Mouse (Mus musculus) kidney, postnatal 0 days (tissue): Measurements from ENCODE around the gene Znhit1. TPM values are rescaled to one million over a fixed set of nuclear protein-coding genes. Genes with fewer than 3 reads are reported as not detected.
"Not testable (repeated sequence)": the region's sequence is repeated elsewhere in the genome, so short reads cannot be mapped to it uniquely, and the experiment has no call there.

Experiments
- ATAC-seq: fragments of 200-750 bp; cut with Nextera tagmentation; replicated peaks from 2 replicates; pipeline ENCODE4 v1.8.0; 2017; ENCODE audit warnings: low read depth, moderate number of reproducible peaks, moderate TSS enrichment, moderate library complexity; ENCODE audit not compliant: low FRiP score
- DNase-seq: peaks from one replicate; pipeline ENCODE4 v3.0.0-alpha.2; 2016; ENCODE audit warnings: low spot score
- H3K27ac ChIP-seq: fragments of 300-500 bp; sonication (generic); 2 replicates; pipeline ENCODE4 v1.5.1; 2014; ENCODE audit warnings: mild to moderate bottlenecking
- H3K27me3 ChIP-seq: fragments of 300-500 bp; sonication (generic); 2 replicates; pipeline ENCODE4 v1.6.1; 2014; ENCODE audit warnings: low read length, mixed read lengths; ENCODE audit not compliant: insufficient read depth
- H3K36me3 ChIP-seq: fragments of 300-500 bp; sonication (generic); 2 replicates; pipeline ENCODE4 v1.6.1; 2014; ENCODE audit warnings: low read length, mixed read lengths; ENCODE audit not compliant: insufficient read depth
- H3K4me1 ChIP-seq: fragments of 300-500 bp; sonication (generic); replicated peaks from 2 replicates; pipeline ENCODE4 v1.6.1; 2014; ENCODE audit warnings: antibody characterized with exemption, low read length, mixed read lengths; ENCODE audit not compliant: insufficient read depth
- H3K4me2 ChIP-seq: fragments of 300-500 bp; sonication (generic); 2 replicates; pipeline ENCODE4 v1.6.1; 2014; ENCODE audit warnings: mild to moderate bottlenecking, low read length, moderate library complexity, mixed read lengths
- H3K4me3 ChIP-seq: fragments of 300-500 bp; sonication (generic); replicated peaks from 2 replicates; pipeline ENCODE4 v1.5.1; 2014; ENCODE audit warnings: low read depth, low read length
- H3K9ac ChIP-seq: fragments of 300-500 bp; sonication (generic); 2 replicates; pipeline ENCODE4 v1.6.1; 2014; ENCODE audit warnings: low read depth, low read length
- H3K9me3 ChIP-seq: fragments of 300-500 bp; sonication (generic); replicated peaks from 2 replicates; pipeline ENCODE4 v1.6.1; 2016; ENCODE audit warnings: low read length, inconsistent platforms, mixed read lengths
- CTCF ChIP-seq: IDR thresholded peaks from 2 replicates; pipeline ENCODE4 v1.5.1; 2016; ENCODE audit warnings: antibody characterized with exemption, low read depth, mild to moderate bottlenecking, moderate library complexity
- WGBS: fragments of 180-500 bp; shearing (Covaris S2); extraction: QIAGEN DNeasy Blood & Tissue Kit; methylation state at CpG from one replicate; pipeline ENCODE4 v1.1.7; 2014; 5-methylcytosine and 5-hydroxymethylcytosine counted together
- polyA plus RNA-seq: library from polyadenylated mRNA; unstranded; fragments of >200 nt; fragmentation: Nextera tagmentation; extraction: Ambion mirVana; gene quantifications from 2 replicates; pipeline ENCODE4 v1.2.1, GENCODE M21; 2015

Gene Znhit1
- polyA plus RNA-seq, 1 experiment from 2014 or later = 91.1 TPM

DNA sequence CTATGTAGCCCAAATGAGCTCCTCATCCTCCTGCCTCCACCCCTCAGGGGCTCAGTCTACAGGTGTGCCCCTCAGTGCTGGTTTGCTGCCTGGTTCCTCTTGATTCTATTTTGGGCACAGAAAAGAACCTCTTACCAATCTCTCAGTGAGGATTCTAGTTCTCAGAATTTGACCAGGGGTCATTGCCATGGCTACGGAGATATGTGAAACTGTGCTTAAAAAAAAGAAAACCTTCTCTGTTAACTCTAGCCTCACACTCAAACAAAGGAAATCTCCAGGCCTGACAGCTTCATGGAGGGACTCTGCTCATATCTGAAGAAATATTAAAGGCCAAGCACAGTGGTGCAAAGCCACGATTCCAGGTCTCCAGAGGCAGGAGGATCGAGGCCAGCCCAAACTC lies 45.0 kb downstream of the Znhit1 start:
- H3K9me3 ChIP-seq = no peaks in the 10 kb centered on the region
- no peak overlapping the region for H3K4me2 ChIP-seq
- ATAC-seq (no peak), DNase-seq (peak; percentile 59)
- H3K36me3 ChIP-seq = no peaks in the 10 kb centered on the region
- no peaks in the 10 kb centered on the region for H3K27me3 ChIP-seq
- no peak for TF ChIP-seq CTCF
- 57% methylated on average over 3 of the region's 3 CpGs for whole genome bisulfite sequencing
- no peak overlapping the region for H3K27ac ChIP-seq
- no peaks in the 10 kb centered on the region for H3K4me1 ChIP-seq
- H3K4me3 ChIP-seq = no peak overlapping the region
- no peak overlapping the region for H3K9ac ChIP-seq

DNA sequence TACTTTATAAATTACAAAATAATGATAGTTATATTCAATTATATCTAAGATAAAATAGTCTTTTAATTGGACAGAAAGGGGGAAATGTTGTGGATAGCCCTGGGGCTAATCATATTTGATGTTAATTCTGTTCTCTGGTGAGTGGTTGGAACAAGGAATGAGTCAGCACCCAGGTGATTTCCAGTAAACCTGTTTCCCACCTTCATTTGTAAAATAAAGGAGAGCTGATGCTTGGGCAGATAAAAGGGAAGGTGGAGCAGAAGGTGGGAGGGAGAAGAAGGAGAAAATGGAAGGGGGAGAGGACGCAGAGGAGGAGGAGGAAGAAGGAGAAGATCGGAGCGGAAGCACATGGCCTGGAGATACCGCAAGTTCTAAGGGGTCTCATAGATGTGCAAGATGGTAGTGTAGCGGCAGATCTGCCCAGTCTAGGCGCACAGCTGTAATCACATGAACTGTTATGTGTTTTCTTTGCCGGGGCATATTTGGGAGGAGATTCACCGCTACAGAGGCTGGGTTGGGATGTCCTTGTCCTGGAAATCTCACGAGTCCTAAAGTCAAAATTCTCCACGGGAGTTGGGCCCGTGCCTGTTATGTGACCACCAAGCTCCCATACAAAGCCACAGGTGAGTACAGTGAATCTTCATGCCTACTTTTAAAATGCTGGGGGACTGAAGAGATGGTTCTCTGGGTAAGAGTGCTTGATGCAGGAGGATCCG lies 46.8 kb downstream of the Znhit1 start:
- WGBS = 90% methylated on average over 12 of the region's 12 CpGs
- Histone ChIP-seq H3K4me2 (no peak overlapping the region), H3K9me3 (no peaks in the 10 kb centered on the region), H3K9ac (no peak overlapping the region), H3K27me3 (no peaks in the 10 kb centered on the region), H3K36me3 (no peaks in the 10 kb centered on the region), H3K4me1 (no peaks in the 10 kb centered on the region), H3K4me3 (no peak overlapping the region), H3K27ac (no peak overlapping the region)
- DNase-seq = no peak
- TF ChIP-seq CTCF = no peak
- no peak for ATAC-seq

DNA sequence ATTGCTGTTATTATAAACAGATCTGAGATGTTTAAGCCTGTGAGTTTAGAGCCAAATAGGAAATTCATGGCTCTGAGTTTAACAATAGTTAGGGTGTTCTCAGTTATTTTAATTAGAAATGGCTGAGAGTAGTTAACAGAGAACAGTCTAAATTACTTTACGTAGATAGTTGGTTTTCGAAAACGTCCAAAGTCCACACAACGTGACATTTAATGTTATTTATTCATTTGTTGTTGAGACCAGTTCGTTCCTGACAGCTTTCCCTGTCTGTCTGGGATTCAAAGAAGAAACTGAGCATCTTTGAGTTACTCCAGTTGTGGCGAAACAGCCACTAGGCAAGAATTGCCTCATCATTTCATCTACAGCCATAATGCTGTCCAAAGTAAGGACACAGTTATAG lies 47.8 kb downstream of the Znhit1 start:
- DNase-seq, ATAC-seq, H3K4me1 ChIP-seq, H3K27me3 ChIP-seq, H3K9ac ChIP-seq, H3K36me3 ChIP-seq, H3K4me2 ChIP-seq, H3K27ac ChIP-seq, H3K9me3 ChIP-seq, H3K4me3 ChIP-seq: not testable (repeated sequence)
- 74% methylated on average over 6 of the region's 6 CpGs for WGBS

DNA sequence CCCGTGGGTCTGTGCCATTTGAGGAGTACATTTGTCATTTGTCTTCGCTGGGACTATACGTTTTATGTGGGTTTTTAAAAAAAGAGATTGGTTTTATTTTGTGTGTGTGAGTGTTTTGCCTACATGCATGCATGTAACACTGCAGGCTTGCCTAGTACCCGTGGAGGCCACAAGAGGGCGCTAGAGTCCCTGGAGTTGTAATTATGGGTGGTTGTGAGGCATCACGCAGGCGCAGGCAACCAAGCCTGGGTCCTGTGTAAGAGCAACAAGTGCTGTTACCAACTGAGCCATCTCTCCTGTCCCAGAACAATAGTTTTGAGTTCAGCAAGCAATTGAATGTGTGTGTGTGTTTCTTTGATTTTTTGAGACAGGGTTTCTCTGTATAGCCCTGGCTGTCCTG lies 48.5 kb downstream of the Znhit1 start:
- no peak overlapping the region for H3K4me3 ChIP-seq
- no peak overlapping the region for H3K9ac ChIP-seq
- H3K27me3 ChIP-seq = no peaks in the 10 kb centered on the region
- H3K9me3 ChIP-seq = no peaks in the 10 kb centered on the region
- 70% methylated on average over 7 of the region's 7 CpGs for WGBS
- H3K27ac ChIP-seq = no peak overlapping the region
- H3K4me1 ChIP-seq = no peaks in the 10 kb centered on the region
- H3K4me2 ChIP-seq = no peak overlapping the region
- TF ChIP-seq CTCF = peak; percentile 50
- H3K36me3 ChIP-seq = no peaks in the 10 kb centered on the region
- ATAC-seq = no peak
- no peak for DNase-seq

DNA sequence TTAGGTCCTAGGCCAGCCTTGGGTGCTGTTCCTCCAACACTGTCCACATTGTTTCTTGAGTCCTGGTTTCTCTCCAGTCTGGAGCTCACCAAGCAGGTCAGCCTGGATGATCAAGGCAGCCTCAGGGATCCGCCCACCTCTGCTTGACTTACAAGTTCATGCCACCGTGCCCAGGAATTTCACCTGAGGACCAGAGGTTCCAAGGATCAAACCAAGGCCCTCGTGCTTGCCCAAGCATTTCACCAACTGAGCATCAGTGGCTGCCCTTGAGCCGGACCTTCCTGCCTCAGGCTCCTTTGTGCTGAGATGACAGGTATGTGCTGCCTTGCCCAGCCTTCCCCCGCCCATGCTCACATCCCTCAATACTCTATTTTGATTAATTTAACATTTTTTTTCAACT lies 50.2 kb downstream of the Znhit1 start:
- no peak overlapping the region for H3K9ac ChIP-seq
- no peak for TF ChIP-seq CTCF
- no peak overlapping the region for H3K4me3 ChIP-seq
- H3K36me3 ChIP-seq = no peaks in the 10 kb centered on the region
- H3K4me2 ChIP-seq = no peak overlapping the region
- H3K4me1 ChIP-seq = no peaks in the 10 kb centered on the region
- WGBS = 65% methylated on average over 5 of the region's 5 CpGs
- H3K9me3 ChIP-seq = no peaks in the 10 kb centered on the region
- DNase-seq (no peak), ATAC-seq (no peak)
- no peaks in the 10 kb centered on the region for H3K27me3 ChIP-seq
- H3K27ac ChIP-seq = no peak overlapping the region

DNA sequence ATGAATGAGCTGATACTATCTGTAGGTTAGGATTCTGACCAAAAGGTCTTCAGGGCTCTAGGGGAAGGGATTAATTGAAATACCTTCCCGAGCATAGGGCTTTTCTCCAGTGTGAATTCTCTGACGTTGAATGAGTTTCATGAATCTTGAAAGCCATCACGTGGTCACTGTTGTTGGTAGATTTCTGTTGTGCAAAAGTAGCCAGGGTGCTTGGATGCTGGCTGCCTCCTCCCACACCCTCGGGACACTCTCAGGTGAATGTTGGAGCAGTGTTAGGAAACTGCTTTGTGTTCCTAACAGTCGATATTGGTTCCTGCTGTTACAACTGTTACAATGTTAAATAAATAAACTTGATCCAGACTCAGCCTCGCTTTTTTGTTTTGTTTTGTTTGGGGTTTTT lies 51.1 kb downstream of the Znhit1 start:
- no peak for TF ChIP-seq CTCF
- Histone ChIP-seq H3K27me3 (no peaks in the 10 kb centered on the region), H3K4me1 (no peaks in the 10 kb centered on the region), H3K27ac (no peak overlapping the region), H3K9ac (no peak overlapping the region), H3K9me3 (no peaks in the 10 kb centered on the region), H3K36me3 (no peaks in the 10 kb centered on the region), H3K4me2 (no peak overlapping the region), H3K4me3 (no peak overlapping the region)
- 72% methylated on average over 6 of the region's 6 CpGs for WGBS
- DNase-seq (no peak), ATAC-seq (no peak)
